Mouse (Mus musculus): ENCODE measurements around the gene Sh3gl1. TPM values are rescaled to one million over a fixed set of nuclear protein-coding genes. Genes with fewer than 3 reads are reported as not detected.
A peak's percentile ranks its signal among the peaks of the same experiment; 100 is the strongest.
"Not testable (repeated sequence)": the region's sequence is repeated elsewhere in the genome, so short reads cannot be mapped to it uniquely, and the experiment has no call there.

Gene Sh3gl1
- polyA plus RNA-seq (2014; fragmentation: Nextera tagmentation; extraction: Ambion mirVana), result 96.0 and 113 TPM in 2 replicates

DNA sequence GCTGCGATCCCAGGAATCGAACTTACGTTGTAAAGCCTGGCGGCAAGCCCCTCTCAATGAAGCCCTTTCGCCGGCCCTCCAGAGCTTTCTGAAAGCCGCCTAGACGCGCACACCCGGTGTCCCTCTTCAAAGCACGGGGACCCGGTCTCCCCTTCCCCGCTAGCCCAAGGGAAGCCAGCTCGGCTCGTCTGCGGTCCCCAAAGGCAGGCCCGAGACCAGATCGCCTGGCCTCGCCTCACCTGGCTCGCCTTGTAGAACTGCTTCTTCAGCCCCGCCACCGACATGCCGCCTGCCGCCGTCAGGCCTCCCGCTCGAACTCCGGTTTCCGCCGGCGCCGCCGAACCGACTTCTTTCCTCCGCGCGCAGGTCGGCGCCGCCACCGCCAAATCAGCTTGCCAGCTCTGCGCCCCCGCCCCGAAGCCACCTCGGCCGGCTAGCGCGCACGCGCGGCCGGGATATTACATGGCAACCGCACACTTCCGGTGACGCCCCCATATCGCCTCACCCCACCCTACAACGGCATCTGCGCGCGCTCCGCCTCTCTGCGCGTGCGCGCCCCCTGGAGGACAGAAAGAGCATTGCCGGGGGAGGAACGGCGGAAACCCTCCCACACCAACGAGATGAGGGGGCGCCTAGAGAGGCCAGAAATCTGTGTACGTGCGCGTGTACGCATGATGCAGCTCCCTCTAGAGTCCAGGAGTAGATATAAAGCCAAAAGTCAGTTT lies at the start of gene Sh3gl1:
Sh3gl1 (minus strand) TSS at position 460 of the 725 bp plus-strand sequence.
- Histone ChIP-seq H3K27ac (ENCODE audit: low read depth, low read length) (peak within 1 kb of the TSS; percentile 86), H3K36me3 (ENCODE audit: control insufficient read depth, insufficient read depth, low read length) (peaks cover 20% of the 10 kb centered on the region), H3K9ac (ENCODE audit: low read length) (peak within 1 kb of the TSS; percentile 89), H3K4me3 (ENCODE audit: low read depth, low read length) (peak within 1 kb of the TSS; percentile 89), H3K4me2 (ENCODE audit: low read length) (peak within 1 kb of the TSS; percentile 63), H3K9me3 (replicated peaks; ENCODE audit: control insufficient read depth, low read length) (no peaks in the 10 kb centered on the region), H3K27me3 (replicated peaks; ENCODE audit: control insufficient read depth, insufficient read depth, low read length) (no peaks in the 10 kb centered on the region), H3K4me1 (ENCODE audit: control insufficient read depth, insufficient read depth, low read length) (peaks cover 13% of the 10 kb centered on the region)
- ATAC-seq (peak; percentile 92), DNase-seq (ENCODE audit: low spot score) (peak; percentile 99)
- WGBS, result under 1% methylated on average over 74 of the region's 74 CpGs

- H3K9ac ChIP-seq (ENCODE audit: low read length), result peak overlapping the region; percentile 89
- H3K4me3 ChIP-seq (ENCODE audit: low read depth, low read length), result peak overlapping the region; percentile 89
- no peaks in the 10 kb centered on the region for H3K27me3 ChIP-seq (replicated peaks; ENCODE audit: control insufficient read depth, insufficient read depth, low read length)
- H3K36me3 ChIP-seq (ENCODE audit: control insufficient read depth, insufficient read depth, low read length), result peaks cover 28% of the 10 kb centered on the region
- H3K27ac ChIP-seq (ENCODE audit: low read depth, low read length), result peak overlapping the region; percentile 39; the same call in 1 of the 2 replicates
- DNase-seq (ENCODE audit: low spot score) (peak; percentile 93), ATAC-seq (peak; percentile 56)
- peaks cover 16% of the 10 kb centered on the region for H3K4me1 ChIP-seq (ENCODE audit: control insufficient read depth, insufficient read depth, low read length)
- 4% methylated on average over 8 of the region's 8 CpGs for WGBS
- H3K4me2 ChIP-seq (ENCODE audit: low read length), result peak overlapping the region; percentile 99
- no peaks in the 10 kb centered on the region for H3K9me3 ChIP-seq (replicated peaks; ENCODE audit: control insufficient read depth, low read length)
Observed at GRCm38 (mm10) chr17:56080781-56081585, 44.5 kb upstream of the Sh3gl1 start.

- ATAC-seq, result no peak
- Histone ChIP-seq H3K27ac (ENCODE audit: low read depth, low read length) (0 out of 2 replicates have a peak overlapping the region, but pooled peaks have one; percentile 21), H3K4me2 (ENCODE audit: low read length) (peak overlapping the region; percentile 99), H3K4me3 (ENCODE audit: low read depth, low read length) (peak overlapping the region; percentile 89), H3K27me3 (replicated peaks; ENCODE audit: control insufficient read depth, insufficient read depth, low read length) (no peaks in the 10 kb centered on the region), H3K9me3 (replicated peaks; ENCODE audit: control insufficient read depth, low read length) (no peaks in the 10 kb centered on the region), H3K36me3 (ENCODE audit: control insufficient read depth, insufficient read depth, low read length) (peaks cover 23% of the 10 kb centered on the region), H3K4me1 (ENCODE audit: control insufficient read depth, insufficient read depth, low read length) (peaks cover 19% of the 10 kb centered on the region), H3K9ac (ENCODE audit: low read length) (peak overlapping the region; percentile 89)
- 2% methylated on average over 11 of the region's 11 CpGs for WGBS
- DNase-seq (ENCODE audit: low spot score), result peak; percentile 8
Observed at GRCm38 (mm10) chr17:56079921-56080320, 43.5 kb upstream of the Sh3gl1 start.

DNA sequence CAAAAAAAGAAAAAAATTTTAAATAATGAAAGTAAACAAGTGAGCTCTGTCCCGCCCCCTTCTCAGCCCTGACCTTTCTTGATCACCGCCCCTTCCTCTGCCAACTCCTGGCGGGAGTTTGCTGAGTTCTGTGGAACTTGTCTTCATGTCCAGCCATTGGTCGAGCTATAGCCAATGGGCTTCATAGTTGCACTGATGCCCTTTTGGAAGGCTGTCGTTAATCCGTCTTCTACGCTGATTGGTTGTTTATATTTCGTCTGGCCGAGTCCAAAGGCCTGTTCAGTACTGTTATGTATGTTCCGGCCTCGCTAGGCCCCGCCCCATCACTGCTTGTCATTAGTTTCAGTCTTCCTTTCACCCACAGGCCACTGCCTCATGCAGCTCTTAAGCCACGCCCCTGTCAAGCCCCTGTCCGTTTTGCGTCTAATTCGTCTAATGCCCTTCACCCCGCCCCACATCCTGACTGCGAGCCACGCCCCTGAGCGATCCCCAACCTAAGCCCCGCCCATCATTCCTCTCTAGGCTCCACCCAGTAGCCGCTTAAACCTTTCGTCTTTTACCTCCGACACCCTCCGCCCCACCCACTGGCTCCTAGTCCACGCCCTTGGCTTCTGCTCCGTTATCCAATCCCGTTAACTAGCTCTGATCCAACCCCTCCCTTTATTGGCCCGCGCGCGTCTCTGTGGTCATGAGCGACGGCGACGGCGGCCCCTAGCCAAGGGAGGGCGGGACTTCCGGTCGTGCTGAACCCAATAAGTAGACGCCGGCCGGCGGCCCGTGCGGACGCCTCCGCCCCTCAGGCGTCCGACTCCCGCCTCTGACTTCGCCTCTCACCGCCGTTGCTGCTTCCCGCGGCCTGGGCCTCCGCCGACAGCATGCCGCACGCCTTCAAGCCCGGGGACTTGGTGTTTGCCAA lies 42.7 kb upstream of the Sh3gl1 start, which contains the start of gene Hdgfl2:
Hdgfl2 (plus strand) TSS at position 755 of the 916 bp plus-strand sequence.
- ATAC-seq (peak; percentile 91), DNase-seq (ENCODE audit: low spot score) (peak; percentile 100)
- Histone ChIP-seq H3K27me3 (replicated peaks; ENCODE audit: control insufficient read depth, insufficient read depth, low read length) (no peaks in the 10 kb centered on the region), H3K9me3 (replicated peaks; ENCODE audit: control insufficient read depth, low read length) (no peaks in the 10 kb centered on the region), H3K4me3 (ENCODE audit: low read depth, low read length) (peak within 1 kb of the TSS; percentile 89), H3K9ac (ENCODE audit: low read length) (peak within 1 kb of the TSS; percentile 89), H3K36me3 (ENCODE audit: control insufficient read depth, insufficient read depth, low read length) (peaks cover 18% of the 10 kb centered on the region), H3K27ac (ENCODE audit: low read depth, low read length) (0 out of 2 replicates have a peak within 1 kb of the TSS, but pooled peaks have one; percentile 21), H3K4me2 (ENCODE audit: low read length) (peak within 1 kb of the TSS; percentile 99), H3K4me1 (ENCODE audit: control insufficient read depth, insufficient read depth, low read length) (peaks cover 22% of the 10 kb centered on the region)
- WGBS, result under 1% methylated on average over 61 of the region's 61 CpGs

GRCm38 (mm10) chr17:56078361-56078760 lies 41.9 kb upstream of the Sh3gl1 start:
- not testable (repeated sequence) for ATAC-seq; H3K9ac ChIP-seq (ENCODE audit: low read length); H3K9me3 ChIP-seq (replicated peaks; ENCODE audit: control insufficient read depth, low read length); H3K27me3 ChIP-seq (replicated peaks; ENCODE audit: control insufficient read depth, insufficient read depth, low read length); H3K27ac ChIP-seq (ENCODE audit: low read depth, low read length); DNase-seq (ENCODE audit: low spot score)
- peak overlapping the region; percentile 37 for H3K4me2 ChIP-seq (ENCODE audit: low read length)
- peaks cover 27% of the 10 kb centered on the region for H3K4me1 ChIP-seq (ENCODE audit: control insufficient read depth, insufficient read depth, low read length)
- H3K4me3 ChIP-seq (ENCODE audit: low read depth, low read length), result peak overlapping the region; percentile 89; the same call in 1 of the 2 replicates
- 67% methylated on average over 9 of the region's 9 CpGs for WGBS
- peaks cover 13% of the 10 kb centered on the region for H3K36me3 ChIP-seq (ENCODE audit: control insufficient read depth, insufficient read depth, low read length)

GRCm38 (mm10) chr17:56077523-56077922 lies 41.1 kb upstream of the Sh3gl1 start:
- no peaks in the 10 kb centered on the region for H3K27me3 ChIP-seq (replicated peaks; ENCODE audit: control insufficient read depth, insufficient read depth, low read length)
- H3K4me1 ChIP-seq (ENCODE audit: control insufficient read depth, insufficient read depth, low read length), result peaks cover 27% of the 10 kb centered on the region
- H3K4me2 ChIP-seq (ENCODE audit: low read length), result no peak overlapping the region
- no peaks in the 10 kb centered on the region for H3K9me3 ChIP-seq (replicated peaks; ENCODE audit: control insufficient read depth, low read length)
- DNase-seq (ENCODE audit: low spot score) (no peak), ATAC-seq (no peak)
- no peak overlapping the region for H3K27ac ChIP-seq (ENCODE audit: low read depth, low read length)
- no peak overlapping the region for H3K4me3 ChIP-seq (ENCODE audit: low read depth, low read length)
- 94% methylated on average over 5 of the region's 5 CpGs for WGBS
- H3K9ac ChIP-seq (ENCODE audit: low read length), result no peak overlapping the region
- peaks cover 13% of the 10 kb centered on the region for H3K36me3 ChIP-seq (ENCODE audit: control insufficient read depth, insufficient read depth, low read length)

DNA sequence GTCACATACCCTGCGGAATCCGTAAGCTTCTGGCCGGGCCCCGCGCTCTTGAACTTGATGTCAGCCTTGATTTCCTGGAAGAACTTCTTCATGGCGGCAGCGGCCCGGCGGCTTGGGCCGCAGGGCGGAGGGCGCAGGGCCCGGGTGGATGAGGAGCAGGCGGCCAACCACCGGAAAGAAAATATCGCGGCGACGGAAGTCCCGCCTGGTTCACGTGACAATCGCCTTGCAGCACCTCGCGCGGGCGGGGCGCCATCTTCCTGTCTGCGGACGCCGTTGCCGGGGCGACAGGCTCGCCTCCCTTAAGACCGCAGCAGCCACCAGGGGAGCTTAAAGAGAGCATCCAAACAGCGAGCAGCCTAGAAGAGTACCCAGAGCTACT lies 38.4 kb upstream of the Sh3gl1 start, which contains the start of gene Ubxn6:
Ubxn6 (minus strand) TSS at position 202 of the 382 bp plus-strand sequence.
- H3K9ac ChIP-seq (ENCODE audit: low read length), result peak within 1 kb of the TSS; percentile 72
- peak within 1 kb of the TSS; percentile 76 for H3K27ac ChIP-seq (ENCODE audit: low read depth, low read length)
- peaks cover 11% of the 10 kb centered on the region for H3K4me1 ChIP-seq (ENCODE audit: control insufficient read depth, insufficient read depth, low read length)
- no peaks in the 10 kb centered on the region for H3K9me3 ChIP-seq (replicated peaks; ENCODE audit: control insufficient read depth, low read length)
- H3K36me3 ChIP-seq (ENCODE audit: control insufficient read depth, insufficient read depth, low read length), result peaks cover 36% of the 10 kb centered on the region
- ATAC-seq, result peak; percentile 63
- H3K27me3 ChIP-seq (replicated peaks; ENCODE audit: control insufficient read depth, insufficient read depth, low read length), result no peaks in the 10 kb centered on the region
- DNase-seq (ENCODE audit: low spot score), result peak; percentile 98
- WGBS, result under 1% methylated on average over 35 of the region's 35 CpGs
- peak within 1 kb of the TSS; percentile 47 for H3K4me3 ChIP-seq (ENCODE audit: low read depth, low read length)
- peak within 1 kb of the TSS; percentile 70 for H3K4me2 ChIP-seq (ENCODE audit: low read length)
